Mouse (Mus musculus): ENCODE data around the gene Med16.

GRCm38 (mm10) chr10:79955691-79956090 is 47.0 kb upstream of the Med16 start:
- TF ChIP-seq CTCF (IDR thresholded peaks at IDR 0.05; ENCODE audit: extremely low read depth, insufficient read length, insufficient replicate concordance, low read depth, low read length) (no peak), POLR2A (IDR thresholded peaks at IDR 0.05; ENCODE audit: low read depth, low read length) (no peak)

All from small intestine, adult 2 months (tissue).